Mouse (Mus musculus): ENCODE results near the gene Hjurp. TPM values are rescaled to one million over a fixed set of nuclear protein-coding genes. Genes with fewer than 3 reads are reported as not detected.

Hjurp gene
- polyA plus RNA-seq, 2 experiments, result 139 to 277 TPM

DNA sequence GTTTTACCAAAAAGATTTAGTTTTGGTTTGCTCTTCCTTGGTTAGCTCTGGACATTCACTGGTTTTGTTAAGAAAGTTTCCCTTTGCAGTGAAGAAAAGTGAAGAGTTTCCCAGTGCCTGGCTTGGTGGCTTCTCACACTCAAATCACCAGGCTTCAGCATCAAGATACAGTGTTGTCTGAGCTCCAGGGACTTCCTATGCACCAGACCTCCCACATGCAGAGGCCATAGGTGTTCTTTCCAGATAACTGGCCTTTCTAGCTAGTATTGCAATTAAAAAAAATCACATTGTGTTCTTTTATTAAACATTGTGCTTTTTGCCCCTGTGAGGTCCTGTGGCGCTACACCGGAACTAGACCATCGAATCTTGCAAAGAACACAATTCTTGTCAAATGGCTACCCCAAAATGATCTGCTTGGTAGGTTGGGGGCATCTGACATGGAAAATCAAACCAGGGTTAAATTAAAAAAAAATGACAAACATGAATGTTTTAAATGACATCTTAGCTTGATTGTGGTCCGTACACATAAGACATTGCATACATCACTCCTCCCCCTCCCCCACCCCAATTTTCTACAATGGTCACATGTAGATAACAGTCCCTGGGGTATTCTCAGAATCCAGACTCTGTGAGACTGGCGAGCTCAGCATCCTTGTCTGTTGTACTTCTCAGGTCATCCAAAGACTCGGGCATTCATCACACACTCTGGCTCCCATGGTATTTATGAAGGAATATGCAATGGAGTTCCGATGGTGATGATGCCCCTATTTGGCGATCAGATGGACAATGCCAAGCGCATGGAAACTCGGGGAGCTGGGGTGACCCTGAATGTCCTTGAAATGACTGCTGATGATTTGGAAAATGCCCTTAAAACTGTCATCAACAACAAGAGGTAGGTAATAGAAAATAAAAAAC is 61.7 kb downstream of the Hjurp start:
- Histone ChIP-seq H3K27me3 (ENCODE audit: control insufficient read depth, insufficient read depth, low read length) (no peaks in the 10 kb centered on the region), H3K9me3 (ENCODE audit: control insufficient read depth, low read length) (peaks cover 61% of the 10 kb centered on the region), H3K27ac (replicated peaks; ENCODE audit: low read depth, low read length) (no peak overlapping the region), H3K4me1 (ENCODE audit: control insufficient read depth, insufficient read depth, low read length) (no peaks in the 10 kb centered on the region), H3K4me2 (replicated peaks; ENCODE audit: low read depth, low read length, severe bottlenecking) (no peak overlapping the region), H3K4me3 (replicated peaks; ENCODE audit: low read length) (no peak overlapping the region), H3K36me3 (ENCODE audit: control insufficient read depth, insufficient read depth, low read length) (no peaks in the 10 kb centered on the region), H3K9ac (ENCODE audit: low read depth, low read length, severe bottlenecking) (no peak overlapping the region)
- 69% methylated on average over 10 of the region's 10 CpGs for WGBS
- TF ChIP-seq POLR2A (IDR thresholded peaks at IDR 0.05; ENCODE audit: borderline replicate concordance, extremely low read depth, insufficient read depth, insufficient read length), result no peak
- ATAC-seq (ENCODE audit: low FRiP score, low read depth), result no peak
- peak; percentile 7 for DNase-seq (ENCODE audit: low spot score)

DNA sequence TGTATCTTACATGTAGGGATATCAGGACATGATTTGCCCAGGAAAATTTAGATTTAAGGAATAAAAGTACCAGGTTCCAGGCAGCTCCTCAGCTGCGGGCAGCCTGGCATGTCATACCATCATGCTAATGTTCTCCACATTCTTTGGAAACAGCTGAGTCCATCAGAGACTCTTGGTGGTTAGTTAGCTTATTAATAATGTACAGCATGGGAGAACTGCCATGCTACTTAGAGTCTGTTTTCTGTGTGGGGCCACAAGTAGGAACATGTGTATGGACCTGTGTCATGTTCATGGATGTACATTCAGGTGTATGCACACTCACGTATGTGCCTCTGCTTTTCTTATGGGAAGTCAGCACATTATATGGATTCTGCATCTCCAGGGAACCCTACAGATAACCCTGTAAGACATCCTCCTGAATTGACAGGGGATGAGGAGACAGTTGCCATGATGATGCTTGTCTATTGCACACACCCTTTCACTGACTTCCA is 62.9 kb downstream of the Hjurp start:
- no peak overlapping the region for H3K27ac ChIP-seq (replicated peaks; ENCODE audit: low read depth, low read length)
- H3K4me3 ChIP-seq (replicated peaks; ENCODE audit: low read length), result no peak overlapping the region
- DNase-seq (ENCODE audit: low spot score), result peak; percentile 31
- ATAC-seq (ENCODE audit: low FRiP score, low read depth), result no peak
- H3K9me3 ChIP-seq (ENCODE audit: control insufficient read depth, low read length), result peaks cover 61% of the 10 kb centered on the region
- 75% methylated on average over 2 of the region's 2 CpGs for WGBS
- no peak overlapping the region for H3K4me2 ChIP-seq (replicated peaks; ENCODE audit: low read depth, low read length, severe bottlenecking)
- TF ChIP-seq POLR2A (IDR thresholded peaks at IDR 0.05; ENCODE audit: borderline replicate concordance, extremely low read depth, insufficient read depth, insufficient read length), result no peak
- H3K9ac ChIP-seq (ENCODE audit: low read depth, low read length, severe bottlenecking), result no peak overlapping the region
- H3K27me3 ChIP-seq (ENCODE audit: control insufficient read depth, insufficient read depth, low read length), result no peaks in the 10 kb centered on the region
- H3K36me3 ChIP-seq (ENCODE audit: control insufficient read depth, insufficient read depth, low read length), result no peaks in the 10 kb centered on the region
- H3K4me1 ChIP-seq (ENCODE audit: control insufficient read depth, insufficient read depth, low read length), result no peaks in the 10 kb centered on the region

GRCm38 (mm10) chr1:88213766-88214461 is 63.5 kb downstream of the Hjurp start:
- peaks cover 61% of the 10 kb centered on the region for H3K9me3 ChIP-seq (ENCODE audit: control insufficient read depth, low read length)
- H3K36me3 ChIP-seq (ENCODE audit: control insufficient read depth, insufficient read depth, low read length), result no peaks in the 10 kb centered on the region
- ATAC-seq (ENCODE audit: low FRiP score, low read depth), result no peak
- H3K27ac ChIP-seq (replicated peaks; ENCODE audit: low read depth, low read length), result no peak overlapping the region
- WGBS, result 79% methylated on average over 2 of the region's 2 CpGs
- H3K4me2 ChIP-seq (replicated peaks; ENCODE audit: low read depth, low read length, severe bottlenecking), result no peak overlapping the region
- peak; percentile 21 for DNase-seq (ENCODE audit: low spot score)
- no peak overlapping the region for H3K9ac ChIP-seq (ENCODE audit: low read depth, low read length, severe bottlenecking)
- no peaks in the 10 kb centered on the region for H3K27me3 ChIP-seq (ENCODE audit: control insufficient read depth, insufficient read depth, low read length)
- H3K4me1 ChIP-seq (ENCODE audit: control insufficient read depth, insufficient read depth, low read length), result no peaks in the 10 kb centered on the region
- no peak overlapping the region for H3K4me3 ChIP-seq (replicated peaks; ENCODE audit: low read length)
- TF ChIP-seq POLR2A (IDR thresholded peaks at IDR 0.05; ENCODE audit: borderline replicate concordance, extremely low read depth, insufficient read depth, insufficient read length), result no peak

DNA sequence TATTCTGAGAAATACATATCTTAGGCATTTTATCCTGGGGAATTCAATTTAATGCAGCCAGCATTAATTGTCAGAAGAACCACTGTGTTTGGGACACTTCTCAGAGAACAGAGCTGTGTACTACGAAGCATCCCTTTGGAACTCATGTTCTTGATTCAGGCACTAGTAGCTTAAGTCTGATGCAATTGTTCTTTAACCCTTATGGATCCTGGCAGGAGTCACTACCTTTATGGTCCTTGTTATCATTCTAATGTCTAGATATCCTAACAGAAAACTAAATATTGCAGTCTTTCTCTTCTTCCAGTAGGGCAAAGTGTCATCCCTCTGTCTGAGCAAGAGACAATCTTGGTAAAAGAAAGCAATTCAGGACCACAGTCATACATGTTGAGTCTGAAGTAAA is 64.4 kb downstream of the Hjurp start:
- no peak overlapping the region for H3K4me2 ChIP-seq (replicated peaks; ENCODE audit: low read depth, low read length, severe bottlenecking)
- no peak for DNase-seq (ENCODE audit: low spot score)
- TF ChIP-seq POLR2A (IDR thresholded peaks at IDR 0.05; ENCODE audit: borderline replicate concordance, extremely low read depth, insufficient read depth, insufficient read length), result no peak
- H3K27ac ChIP-seq (replicated peaks; ENCODE audit: low read depth, low read length), result no peak overlapping the region
- H3K9me3 ChIP-seq (ENCODE audit: control insufficient read depth, low read length), result peaks cover 61% of the 10 kb centered on the region
- no peak for ATAC-seq (ENCODE audit: low FRiP score, low read depth)
- no peaks in the 10 kb centered on the region for H3K27me3 ChIP-seq (ENCODE audit: control insufficient read depth, insufficient read depth, low read length)
- WGBS, result 74% methylated on average over 1 of the region's 1 CpGs
- H3K4me3 ChIP-seq (replicated peaks; ENCODE audit: low read length), result no peak overlapping the region
- H3K9ac ChIP-seq (ENCODE audit: low read depth, low read length, severe bottlenecking), result no peak overlapping the region
- H3K36me3 ChIP-seq (ENCODE audit: control insufficient read depth, insufficient read depth, low read length), result no peaks in the 10 kb centered on the region
- no peaks in the 10 kb centered on the region for H3K4me1 ChIP-seq (ENCODE audit: control insufficient read depth, insufficient read depth, low read length)

Other genes with a start within 250 kb of the Hjurp start
- gene Ugt1a10, start 222.2 kb downstream of the Hjurp start, polyA plus RNA-seq (2012; rRNA removed), result not detected in 2 replicates
- gene Ugt1a10, start 222.2 kb downstream of the Hjurp start, polyA plus RNA-seq (2014; fragmentation: Nextera tagmentation; extraction: Ambion mirVana), result not detected in 2 replicates
- gene Ugt1a9, start 206.8 kb downstream of the Hjurp start, polyA plus RNA-seq (2012; rRNA removed), result not detected in 2 replicates
- gene Ugt1a9, start 206.8 kb downstream of the Hjurp start, polyA plus RNA-seq (2014; fragmentation: Nextera tagmentation; extraction: Ambion mirVana), result not detected in 2 replicates
- not detected in 2 replicates for gene Ugt1a8, start 189.8 kb downstream of the Hjurp start, polyA plus RNA-seq (2012; rRNA removed)
- not detected in 2 replicates for gene Ugt1a8, start 189.8 kb downstream of the Hjurp start, polyA plus RNA-seq (2014; fragmentation: Nextera tagmentation; extraction: Ambion mirVana)
- gene Ugt1a7c, start 182.6 kb downstream of the Hjurp start, polyA plus RNA-seq (2012; rRNA removed), result 2.0 and 2.2 TPM in 2 replicates
- 2.5 and 2.6 TPM in 2 replicates for gene Ugt1a7c, start 182.6 kb downstream of the Hjurp start, polyA plus RNA-seq (2014; fragmentation: Nextera tagmentation; extraction: Ambion mirVana)
- 0.12 and 0.24 TPM in 2 replicates for gene Ugt1a6b, start 174.4 kb downstream of the Hjurp start, polyA plus RNA-seq (2012; rRNA removed)
- gene Ugt1a6b, start 174.4 kb downstream of the Hjurp start, polyA plus RNA-seq (2014; fragmentation: Nextera tagmentation; extraction: Ambion mirVana), result 0.70 and 1.0 TPM in 2 replicates
- 1.9 and 2.3 TPM in 2 replicates for gene Ugt1a6a, start 142.8 kb downstream of the Hjurp start, polyA plus RNA-seq (2012; rRNA removed)
- 2.9 and 5.4 TPM in 2 replicates for gene Ugt1a6a, start 142.8 kb downstream of the Hjurp start, polyA plus RNA-seq (2014; fragmentation: Nextera tagmentation; extraction: Ambion mirVana)
- gene Ugt1a5, start 111.6 kb downstream of the Hjurp start, polyA plus RNA-seq (2012; rRNA removed), result 0.08 and 0.19 TPM in 2 replicates
- not detected in 2 replicates for gene Ugt1a5, start 111.6 kb downstream of the Hjurp start, polyA plus RNA-seq (2014; fragmentation: Nextera tagmentation; extraction: Ambion mirVana)
- gene Ugt1a2, start 77.0 kb downstream of the Hjurp start, polyA plus RNA-seq (2012; rRNA removed), result 0.04 and 0.08 TPM in 2 replicates
- not detected in 2 replicates for gene Ugt1a2, start 77.0 kb downstream of the Hjurp start, polyA plus RNA-seq (2014; fragmentation: Nextera tagmentation; extraction: Ambion mirVana)
- 9.1 and 10.2 TPM in 2 replicates for gene Dnajb3, start 71.9 kb downstream of the Hjurp start, polyA plus RNA-seq (2012; rRNA removed)
- gene Dnajb3, start 71.9 kb downstream of the Hjurp start, polyA plus RNA-seq (2014; fragmentation: Nextera tagmentation; extraction: Ambion mirVana), result 9.4 and 10.5 TPM in 2 replicates
- gene Ugt1a1, start 65.7 kb downstream of the Hjurp start, polyA plus RNA-seq (2012; rRNA removed), result 1.5 and 2.3 TPM in 2 replicates
- 4.3 and 5.8 TPM in 2 replicates for gene Ugt1a1, start 65.7 kb downstream of the Hjurp start, polyA plus RNA-seq (2014; fragmentation: Nextera tagmentation; extraction: Ambion mirVana)
- gene Mroh2a, start 50.6 kb downstream of the Hjurp start, polyA plus RNA-seq (2012; rRNA removed), result 0.15 and 0.20 TPM in 2 replicates
- 1.7 and 2.2 TPM in 2 replicates for gene Mroh2a, start 50.6 kb downstream of the Hjurp start, polyA plus RNA-seq (2014; fragmentation: Nextera tagmentation; extraction: Ambion mirVana)
- gene Trpm8, start within 50 bp of the Hjurp start, polyA plus RNA-seq (2012; rRNA removed), result not detected in 2 replicates
- gene Trpm8, start within 50 bp of the Hjurp start, polyA plus RNA-seq (2014; fragmentation: Nextera tagmentation; extraction: Ambion mirVana), result not detected in 2 replicates
- gene Spp2, start 129.3 kb upstream of the Hjurp start, polyA plus RNA-seq (2012; rRNA removed), result 1.5 and 1.6 TPM in 2 replicates
- gene Spp2, start 129.3 kb upstream of the Hjurp start, polyA plus RNA-seq (2014; fragmentation: Nextera tagmentation; extraction: Ambion mirVana), result not detected in 2 replicates
- 0.05 TPM in 1 of 2 replicates, not detected in the other for gene Glrp1, start 232.4 kb upstream of the Hjurp start, polyA plus RNA-seq (2012; rRNA removed)
- gene Glrp1, start 232.4 kb upstream of the Hjurp start, polyA plus RNA-seq (2014; fragmentation: Nextera tagmentation; extraction: Ambion mirVana), result not detected in 2 replicates

Measured in limb, embryonic 14.5 days (tissue).